Mouse (Mus musculus) kidney, postnatal 0 days (tissue): ENCODE results near the gene Lbh. TPM values are rescaled to one million over a fixed set of nuclear protein-coding genes. Genes with fewer than 3 reads are reported as not detected.
A peak's percentile ranks its signal among the peaks of the same experiment; 100 is the strongest.

Experiments
- ATAC-seq: fragments of 200-750 bp; cut with Nextera tagmentation; replicated peaks from 2 replicates; pipeline ENCODE4 v1.8.0; 2017; ENCODE audit warnings: low read depth, moderate number of reproducible peaks, moderate TSS enrichment, moderate library complexity; ENCODE audit not compliant: low FRiP score
- DNase-seq: peaks from one replicate; pipeline ENCODE4 v3.0.0-alpha.2; 2016; ENCODE audit warnings: low spot score
- H3K27ac ChIP-seq: fragments of 300-500 bp; sonication (generic); 2 replicates; pipeline ENCODE4 v1.5.1; 2014; ENCODE audit warnings: mild to moderate bottlenecking
- H3K27me3 ChIP-seq: fragments of 300-500 bp; sonication (generic); 2 replicates; pipeline ENCODE4 v1.6.1; 2014; ENCODE audit warnings: low read length, mixed read lengths; ENCODE audit not compliant: insufficient read depth
- H3K36me3 ChIP-seq: fragments of 300-500 bp; sonication (generic); 2 replicates; pipeline ENCODE4 v1.6.1; 2014; ENCODE audit warnings: low read length, mixed read lengths; ENCODE audit not compliant: insufficient read depth
- H3K4me1 ChIP-seq: fragments of 300-500 bp; sonication (generic); replicated peaks from 2 replicates; pipeline ENCODE4 v1.6.1; 2014; ENCODE audit warnings: antibody characterized with exemption, low read length, mixed read lengths; ENCODE audit not compliant: insufficient read depth
- H3K4me2 ChIP-seq: fragments of 300-500 bp; sonication (generic); 2 replicates; pipeline ENCODE4 v1.6.1; 2014; ENCODE audit warnings: mild to moderate bottlenecking, low read length, moderate library complexity, mixed read lengths
- H3K4me3 ChIP-seq: fragments of 300-500 bp; sonication (generic); replicated peaks from 2 replicates; pipeline ENCODE4 v1.5.1; 2014; ENCODE audit warnings: low read depth, low read length
- H3K9ac ChIP-seq: fragments of 300-500 bp; sonication (generic); 2 replicates; pipeline ENCODE4 v1.6.1; 2014; ENCODE audit warnings: low read depth, low read length
- H3K9me3 ChIP-seq: fragments of 300-500 bp; sonication (generic); replicated peaks from 2 replicates; pipeline ENCODE4 v1.6.1; 2016; ENCODE audit warnings: low read length, inconsistent platforms, mixed read lengths
- CTCF ChIP-seq: IDR thresholded peaks from 2 replicates; pipeline ENCODE4 v1.5.1; 2016; ENCODE audit warnings: antibody characterized with exemption, low read depth, mild to moderate bottlenecking, moderate library complexity
- WGBS: fragments of 180-500 bp; shearing (Covaris S2); extraction: QIAGEN DNeasy Blood & Tissue Kit; methylation state at CpG from one replicate; pipeline ENCODE4 v1.1.7; 2014; 5-methylcytosine and 5-hydroxymethylcytosine counted together
- polyA plus RNA-seq: library from polyadenylated mRNA; unstranded; fragments of >200 nt; fragmentation: Nextera tagmentation; extraction: Ambion mirVana; gene quantifications from 2 replicates; pipeline ENCODE4 v1.2.1, GENCODE M21; 2015

The Lbh gene
- polyA plus RNA-seq, 1 experiment from 2014 or later: 8.9 TPM

DNA sequence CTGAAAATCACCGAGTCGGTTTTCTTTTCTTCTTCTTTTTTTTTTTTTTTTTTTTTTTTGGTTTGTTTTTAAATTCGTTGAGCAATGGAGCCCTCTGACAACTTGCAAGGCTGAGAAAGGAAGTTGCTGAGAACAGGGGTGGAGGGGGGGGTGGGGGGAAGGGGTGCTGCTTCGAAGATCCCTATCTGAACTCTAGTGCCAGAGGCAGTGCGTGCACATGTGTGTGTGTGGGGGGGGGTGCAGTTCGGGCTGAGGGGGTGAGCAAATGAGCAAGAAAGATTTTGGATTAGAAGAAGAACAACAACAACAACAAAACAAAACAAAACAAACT is 21.4 kb downstream of the Lbh start:
- DNase-seq: no peak
- Histone ChIP-seq H3K27ac (no peak overlapping the region), H3K27me3 (no peaks in the 10 kb centered on the region), H3K4me1 (peaks cover 8% of the 10 kb centered on the region), H3K4me3 (no peak overlapping the region), H3K9me3 (no peaks in the 10 kb centered on the region), H3K36me3 (peaks cover 10% of the 10 kb centered on the region; the same call in 1 of the 2 replicates), H3K9ac (no peak overlapping the region), H3K4me2 (no peak overlapping the region)
- no peak for TF ChIP-seq CTCF
- ATAC-seq: no peak
- 86% methylated on average over 6 of the region's 6 CpGs for WGBS

GRCm38 (mm10) chr17:72944368-72944767 is 26.3 kb downstream of the Lbh start:
- no peak for TF ChIP-seq CTCF
- 81% methylated on average over 5 of the region's 5 CpGs for WGBS

DNA sequence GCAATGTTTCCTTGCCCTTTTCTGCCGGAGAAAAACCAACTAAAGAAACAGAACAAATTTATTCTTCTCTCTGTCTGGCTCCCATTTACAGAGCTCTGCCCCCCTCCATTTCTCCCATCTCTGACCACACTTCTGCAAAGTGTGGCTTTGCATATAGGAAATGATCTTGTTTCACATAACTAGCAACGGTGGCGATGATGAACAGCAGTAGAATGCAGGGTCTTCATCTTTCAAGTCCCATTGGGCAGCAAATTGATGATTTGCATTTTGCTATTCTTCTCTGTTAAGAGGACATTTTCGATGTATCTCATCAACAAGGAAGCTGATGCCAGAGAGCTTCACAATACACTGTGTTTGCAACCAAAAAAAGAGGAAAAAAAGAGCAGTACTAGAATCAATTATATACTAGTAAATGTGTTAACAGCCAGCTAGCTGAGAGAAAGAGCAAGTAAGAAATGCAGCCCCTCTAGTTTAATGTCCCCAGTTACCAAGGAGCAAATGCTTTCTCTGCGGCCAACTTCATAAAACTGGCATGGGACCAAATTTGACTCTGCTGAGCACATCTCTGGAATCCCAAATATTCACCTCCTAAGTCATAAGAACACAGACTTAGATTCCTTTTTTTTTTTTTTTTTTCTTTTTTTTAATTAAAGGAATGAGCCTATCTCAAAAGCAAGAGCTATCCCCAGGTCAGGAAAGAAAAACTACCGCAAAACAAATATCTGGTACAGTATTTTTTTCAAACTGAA is 29.2 kb downstream of the Lbh start:
- 47% methylated on average over 6 of the region's 6 CpGs for WGBS
- Histone ChIP-seq H3K27me3 (no peaks in the 10 kb centered on the region), H3K4me1 (no peaks in the 10 kb centered on the region), H3K27ac (peak overlapping the region; percentile 25; the same call in 1 of the 2 replicates), H3K4me2 (no peak overlapping the region), H3K9me3 (no peaks in the 10 kb centered on the region), H3K36me3 (no peaks in the 10 kb centered on the region), H3K4me3 (no peak overlapping the region), H3K9ac (no peak overlapping the region)
- no peak for TF ChIP-seq CTCF
- DNase-seq (peak; percentile 83), ATAC-seq (no peak)

More at GRCm38 (mm10) chr17:72944368-72944767, 26.3 kb downstream of the Lbh start:
- H3K27me3 ChIP-seq: no peaks in the 10 kb centered on the region
- peaks cover 10% of the 10 kb centered on the region; the same call in 1 of the 2 replicates for H3K36me3 ChIP-seq
- DNase-seq (no peak), ATAC-seq (no peak)
- no peak overlapping the region for H3K9ac ChIP-seq
- H3K4me3 ChIP-seq: no peak overlapping the region
- H3K9me3 ChIP-seq: no peaks in the 10 kb centered on the region
- no peaks in the 10 kb centered on the region for H3K4me1 ChIP-seq
- no peak overlapping the region for H3K27ac ChIP-seq
- no peak overlapping the region for H3K4me2 ChIP-seq

GRCm38 (mm10) chr17:72948119-72948518 is 30.0 kb downstream of the Lbh start:
- Histone ChIP-seq H3K36me3 (no peaks in the 10 kb centered on the region), H3K27me3 (no peaks in the 10 kb centered on the region), H3K27ac (0 out of 2 replicates have a peak overlapping the region, but pooled peaks have one; percentile 39), H3K4me2 (no peak overlapping the region), H3K9me3 (no peaks in the 10 kb centered on the region), H3K9ac (no peak overlapping the region), H3K4me3 (no peak overlapping the region), H3K4me1 (no peaks in the 10 kb centered on the region)
- ATAC-seq (no peak), DNase-seq (no peak)
- TF ChIP-seq CTCF: no peak
- WGBS: 75% methylated on average over 9 of the region's 9 CpGs

DNA sequence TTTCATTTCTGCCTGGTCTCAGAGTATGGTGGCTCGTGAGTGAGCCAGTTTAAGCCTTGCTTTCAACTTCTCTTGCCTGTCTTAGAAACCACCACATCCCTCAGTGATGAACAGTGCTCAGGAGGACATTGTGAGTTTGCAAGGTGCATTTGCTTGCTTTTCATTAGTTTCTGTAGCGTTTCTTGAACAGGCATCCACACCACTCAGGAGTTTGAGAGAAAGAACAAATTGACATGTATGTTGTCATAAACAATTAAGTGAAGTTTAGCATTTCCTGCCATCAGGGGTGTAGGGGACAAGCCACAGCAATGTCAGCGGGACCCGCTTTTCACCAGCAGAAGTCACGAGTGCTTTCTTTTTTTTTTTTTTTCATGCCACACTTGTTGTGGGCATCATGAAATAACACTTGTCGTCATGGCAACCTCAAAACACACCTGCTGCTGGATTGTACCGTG is 31.2 kb downstream of the Lbh start:
- ATAC-seq (no peak), DNase-seq (no peak)
- H3K4me3 ChIP-seq: no peak overlapping the region
- no peaks in the 10 kb centered on the region for H3K9me3 ChIP-seq
- no peaks in the 10 kb centered on the region for H3K27me3 ChIP-seq
- H3K27ac ChIP-seq: no peak overlapping the region
- no peak overlapping the region for H3K9ac ChIP-seq
- no peak overlapping the region for H3K4me2 ChIP-seq
- no peak for TF ChIP-seq CTCF
- no peaks in the 10 kb centered on the region for H3K4me1 ChIP-seq
- H3K36me3 ChIP-seq: no peaks in the 10 kb centered on the region
- WGBS: 89% methylated on average over 7 of the region's 7 CpGs

- ATAC-seq: no peak
- no peak overlapping the region for H3K9ac ChIP-seq
- TF ChIP-seq CTCF: no peak
- no peaks in the 10 kb centered on the region for H3K36me3 ChIP-seq
- H3K4me1 ChIP-seq: no peaks in the 10 kb centered on the region
- H3K27me3 ChIP-seq: no peaks in the 10 kb centered on the region
- no peak overlapping the region for H3K4me2 ChIP-seq
- DNase-seq: no peak
- 78% methylated on average over 6 of the region's 6 CpGs for WGBS
- no peak overlapping the region for H3K4me3 ChIP-seq
- no peaks in the 10 kb centered on the region for H3K9me3 ChIP-seq
- H3K27ac ChIP-seq: no peak overlapping the region
Observed at GRCm38 (mm10) chr17:72951331-72951730, 33.2 kb downstream of the Lbh start.
